Mouse (Mus musculus) ovary, postnatal 14 days (tissue): ENCODE data around the gene Mroh8.
"Not testable (repeated sequence)": the region's sequence is repeated elsewhere in the genome, so short reads cannot be mapped to it uniquely, and the experiment has no call there.

Source experiments
- DNase-seq: peaks from one replicate; pipeline ENCODE4 v3.0.0; 2022; ENCODE audit warnings: low spot score

Gene Mroh8

GRCm38 (mm10) chr2:157190651-157191050, 88.7 kb downstream of the Mroh8 start:
- no peak for DNase-seq

- DNase-seq = no peak
These were observed 92.1 kb downstream of the Mroh8 start for GRCm38 (mm10) chr2:157187223-157187622.

GRCm38 (mm10) chr2:157186504-157186903, 92.8 kb downstream of the Mroh8 start:
- no peak for DNase-seq

GRCm38 (mm10) chr2:157185022-157185660, 94.2 kb downstream of the Mroh8 start:
- no peak for DNase-seq

GRCm38 (mm10) chr2:157178167-157178566, 101.2 kb downstream of the Mroh8 start:
- no peak for DNase-seq

GRCm38 (mm10) chr2:157176248-157176647, 103.1 kb downstream of the Mroh8 start:
- no peak for DNase-seq

GRCm38 (mm10) chr2:157174416-157174815, 104.9 kb downstream of the Mroh8 start:
- no peak for DNase-seq

- DNase-seq = no peak
These were observed 105.8 kb downstream of the Mroh8 start for GRCm38 (mm10) chr2:157173555-157173954.

GRCm38 (mm10) chr2:157172984-157173383, 106.4 kb downstream of the Mroh8 start:
- DNase-seq = no peak

GRCm38 (mm10) chr2:157170626-157171025, 108.7 kb downstream of the Mroh8 start:
- DNase-seq = no peak

GRCm38 (mm10) chr2:157170166-157170565, 109.2 kb downstream of the Mroh8 start:
- no peak for DNase-seq

GRCm38 (mm10) chr2:157166371-157167080, 112.8 kb downstream of the Mroh8 start:
- DNase-seq = no peak

GRCm38 (mm10) chr2:157165312-157166224, 113.8 kb downstream of the Mroh8 start:
- not testable (repeated sequence) for DNase-seq

GRCm38 (mm10) chr2:157164101-157164500, 115.2 kb downstream of the Mroh8 start:
- no peak for DNase-seq
